Mouse (Mus musculus) spleen, adult 2 months (tissue): Measurements from ENCODE around the gene Cdh8. TPM values are rescaled to one million over a fixed set of nuclear protein-coding genes. Genes with fewer than 3 reads are reported as not detected.

ENCODE experiments used
- DNase-seq, 2 experiments: peaks; one replicate each; pipeline versions ENCODE4 v3.0.0 to v3.0.0-alpha.2; 2012 to 2021; ENCODE audit warnings: low spot score in 2 of 2, low read depth in 1 of 2
- H3K27ac ChIP-seq: fragments of 200-500 bp; 2 replicates; pipeline ENCODE4 v1.5.1; 2012; ENCODE audit warnings: low read length, inconsistent platforms; ENCODE audit not compliant: insufficient read depth
- H3K27me3 ChIP-seq: fragments of 200-500 bp; 2 replicates; pipeline ENCODE4 v1.6.1; 2012; ENCODE audit warnings: mild to moderate bottlenecking, moderate library complexity, low read length, inconsistent platforms; ENCODE audit not compliant: control insufficient read depth, insufficient read depth
- H3K36me3 ChIP-seq: fragments of 200-500 bp; 2 replicates; pipeline ENCODE4 v1.6.1; 2012; ENCODE audit warnings: mild to moderate bottlenecking, low read length, inconsistent platforms; ENCODE audit not compliant: control insufficient read depth, insufficient read depth
- H3K4me1 ChIP-seq: fragments of 200-500 bp; 2 replicates; pipeline ENCODE4 v1.6.1; 2011; ENCODE audit warnings: inconsistent platforms; ENCODE audit not compliant: control insufficient read depth, insufficient read depth, insufficient read length
- H3K4me3 ChIP-seq: fragments of 200-500 bp; 2 replicates; pipeline ENCODE4 v1.5.1; 2011; ENCODE audit warnings: mild to moderate bottlenecking, inconsistent platforms; ENCODE audit not compliant: insufficient read depth, insufficient read length; ENCODE audit errors: extremely low read depth
- CTCF ChIP-seq: fragments of 200-500 bp; IDR thresholded peaks from 2 replicates; pipeline ENCODE4 v1.5.1; 2011; ENCODE audit warnings: mild to moderate bottlenecking, inconsistent platforms; ENCODE audit not compliant: insufficient read depth, insufficient read length, insufficient replicate concordance; ENCODE audit errors: extremely low read depth
- POLR2A ChIP-seq: fragments of 200-500 bp; IDR thresholded peaks from 2 replicates; pipeline ENCODE4 v1.6.1; 2011; ENCODE audit warnings: low read depth, low read length, inconsistent platforms
- WGBS: fragments of 180-500 bp; shearing (Covaris S2); methylation state at CpG from one replicate; pipeline ENCODE4 v1.1.7; 2018; 5-methylcytosine and 5-hydroxymethylcytosine counted together
- polyA plus RNA-seq: library from polyadenylated mRNA; depleted of rRNA; stranded (reverse); fragments of >200 nt; gene quantifications from 2 replicates; pipeline ENCODE4 v1.2.3, GENCODE M21; 2012; rRNA removed

Cdh8 gene
- polyA plus RNA-seq: 0.85 and 1.0 TPM in 2 replicates

DNA sequence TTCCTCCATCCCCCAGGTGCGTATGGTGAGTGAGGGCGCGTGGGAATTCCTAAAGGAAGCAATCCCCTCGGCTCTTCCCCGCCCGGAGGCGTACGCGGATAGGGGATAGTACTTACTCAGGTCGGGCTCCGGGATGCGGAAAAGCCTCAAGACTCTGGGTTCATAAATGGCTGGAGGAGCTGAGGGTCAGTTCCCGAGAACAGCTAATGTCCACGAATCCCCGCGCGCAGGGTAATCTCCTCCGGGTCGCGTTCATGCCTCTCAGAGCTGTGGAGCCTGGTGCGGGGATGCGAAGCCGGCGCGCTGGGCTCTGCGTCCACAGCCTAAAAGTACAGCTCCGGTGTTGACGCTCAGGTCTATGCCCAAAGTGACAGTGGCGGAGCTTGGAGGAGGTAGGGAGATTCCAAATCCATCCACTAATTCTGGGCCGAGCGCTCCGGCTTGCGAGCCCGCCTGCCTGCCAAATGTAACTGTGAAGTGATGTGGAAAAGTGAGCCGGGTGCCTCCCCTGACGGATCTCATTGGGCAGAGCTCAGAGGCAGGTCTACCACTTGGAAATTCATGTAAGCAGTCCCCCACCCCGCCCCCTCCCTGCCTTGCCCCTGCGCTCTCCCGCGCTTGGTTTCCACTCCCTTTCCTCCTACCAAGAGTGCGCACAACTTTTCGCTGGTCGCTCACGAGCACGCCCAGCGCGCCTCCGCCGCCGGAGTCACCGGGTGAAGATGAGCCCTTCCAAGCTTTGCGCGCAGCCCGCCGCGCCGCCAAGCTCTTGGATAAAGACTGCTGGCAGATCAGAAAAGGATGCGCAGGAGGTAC lies at the start of gene Cdh8:
Cdh8 (minus strand) TSS at position 506 of the 816 bp plus-strand sequence.
- TF ChIP-seq CTCF: no peak
- no peak for TF ChIP-seq POLR2A
- no peaks in the 10 kb centered on the region for H3K36me3 ChIP-seq
- WGBS: 14% methylated on average over 58 of the region's 58 CpGs
- no peaks in the 10 kb centered on the region for H3K4me1 ChIP-seq
- no peak within 1 kb of the TSS for H3K4me3 ChIP-seq
- no peaks in the 10 kb centered on the region for H3K27me3 ChIP-seq
- no peak for DNase-seq
- H3K27ac ChIP-seq: no peak within 1 kb of the TSS

GRCm38 (mm10) chr8:99446506-99446905 lies 30.2 kb upstream of the Cdh8 start:
- WGBS: 93% methylated on average over 1 of the region's 1 CpGs
- Histone ChIP-seq H3K36me3 (no peaks in the 10 kb centered on the region), H3K27me3 (no peaks in the 10 kb centered on the region), H3K27ac (no peak overlapping the region), H3K4me1 (no peaks in the 10 kb centered on the region), H3K4me3 (no peak overlapping the region)
- TF ChIP-seq POLR2A (no peak), CTCF (no peak)
- DNase-seq: no peak

DNA sequence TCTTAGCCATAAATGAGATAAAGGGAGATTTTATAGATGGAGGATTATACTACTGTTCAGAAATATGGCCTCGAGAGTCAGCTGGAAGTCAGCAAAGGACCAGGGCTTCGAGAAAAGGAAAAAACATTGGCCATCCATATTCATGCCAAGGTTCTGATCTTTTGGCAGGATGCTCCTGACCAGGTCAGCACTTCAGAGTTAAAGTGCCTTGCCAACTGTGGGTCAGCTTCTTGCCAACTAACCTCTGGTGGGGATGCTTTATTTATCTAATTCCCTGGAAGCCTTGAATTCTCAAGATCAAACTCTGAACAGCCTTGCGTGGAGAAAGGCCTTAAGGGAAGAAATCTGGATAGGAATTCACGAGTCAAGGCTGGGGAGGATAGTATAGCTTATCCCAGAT lies 9.6 kb upstream of the Cdh8 start:
- no peak for TF ChIP-seq CTCF
- no peak for TF ChIP-seq POLR2A
- Histone ChIP-seq H3K36me3 (no peaks in the 10 kb centered on the region), H3K4me3 (no peak overlapping the region), H3K4me1 (no peaks in the 10 kb centered on the region), H3K27me3 (no peaks in the 10 kb centered on the region), H3K27ac (no peak overlapping the region)
- 68% methylated on average over 4 of the region's 4 CpGs for WGBS
- no peak for DNase-seq

DNA sequence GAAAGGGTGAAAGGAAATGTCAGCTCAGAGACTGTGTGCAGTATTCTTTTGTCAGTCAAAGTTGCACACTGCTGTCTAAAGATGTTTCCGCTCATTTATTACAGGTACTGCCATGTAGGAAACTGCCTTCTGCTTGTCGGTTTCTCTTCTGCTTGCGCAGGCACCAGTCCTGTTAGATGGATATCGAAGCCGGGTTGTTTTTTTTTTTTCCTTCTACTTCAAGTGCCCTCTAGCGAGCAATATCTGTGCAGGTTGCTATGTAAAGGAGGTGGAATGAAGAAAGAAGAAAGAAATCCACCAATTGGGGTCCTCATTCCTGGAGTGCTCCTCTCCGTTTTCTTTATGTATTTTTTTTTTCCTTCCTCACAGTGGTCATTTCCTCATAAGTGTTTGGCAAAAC lies 5.2 kb upstream of the Cdh8 start:
- TF ChIP-seq CTCF (no peak), POLR2A (no peak)
- DNase-seq: no peak
- Histone ChIP-seq H3K4me1 (no peaks in the 10 kb centered on the region), H3K4me3 (no peak overlapping the region), H3K36me3 (no peaks in the 10 kb centered on the region), H3K27me3 (no peaks in the 10 kb centered on the region), H3K27ac (no peak overlapping the region)
- 42% methylated on average over 7 of the region's 7 CpGs for WGBS

- 87% methylated on average over 4 of the region's 4 CpGs for WGBS
- TF ChIP-seq POLR2A (no peak), CTCF (no peak)
- no peak overlapping the region for H3K4me3 ChIP-seq
- DNase-seq: no peak
- H3K27ac ChIP-seq: no peak overlapping the region
- no peaks in the 10 kb centered on the region for H3K36me3 ChIP-seq
- no peaks in the 10 kb centered on the region for H3K4me1 ChIP-seq
- no peaks in the 10 kb centered on the region for H3K27me3 ChIP-seq
These were observed 3.5 kb upstream of the Cdh8 start for GRCm38 (mm10) chr8:99419726-99420125.

GRCm38 (mm10) chr8:99417456-99417855 lies 1.2 kb upstream of the Cdh8 start:
- TF ChIP-seq CTCF (no peak), POLR2A (no peak)
- no peaks in the 10 kb centered on the region for H3K27me3 ChIP-seq
- H3K27ac ChIP-seq: no peak overlapping the region
- no peaks in the 10 kb centered on the region for H3K36me3 ChIP-seq
- no peak for DNase-seq
- WGBS: 59% methylated on average over 7 of the region's 7 CpGs
- no peak overlapping the region for H3K4me3 ChIP-seq
- no peaks in the 10 kb centered on the region for H3K4me1 ChIP-seq
